Mouse (Mus musculus) kidney, postnatal 14 days (tissue): ENCODE measurements around the gene Mmp28.

Experiments
- DNase-seq: peaks from one replicate; pipeline ENCODE4 v3.0.0; 2022; ENCODE audit warnings: mixed read lengths

Mmp28 gene

DNA sequence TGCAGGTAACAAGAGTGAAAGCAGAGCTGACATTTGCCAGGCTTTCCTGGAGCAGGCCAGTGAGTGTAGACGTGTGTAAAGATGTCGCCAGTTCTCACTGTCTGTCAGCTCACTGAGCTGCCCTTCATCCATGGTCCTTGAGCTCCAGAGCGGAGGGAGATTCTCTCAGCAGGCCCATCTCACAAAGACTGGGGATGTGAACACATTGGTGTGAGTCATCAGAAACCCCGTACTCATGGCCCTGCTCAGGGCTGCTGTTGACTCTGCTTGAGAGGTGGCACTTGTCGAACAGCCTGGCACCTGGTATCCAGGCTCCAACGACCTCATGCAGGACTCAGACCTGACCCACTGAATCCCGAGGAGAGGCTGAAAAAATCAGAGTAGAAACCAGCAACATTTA lies 59.1 kb downstream of the Mmp28 start:
- no peak for DNase-seq

DNA sequence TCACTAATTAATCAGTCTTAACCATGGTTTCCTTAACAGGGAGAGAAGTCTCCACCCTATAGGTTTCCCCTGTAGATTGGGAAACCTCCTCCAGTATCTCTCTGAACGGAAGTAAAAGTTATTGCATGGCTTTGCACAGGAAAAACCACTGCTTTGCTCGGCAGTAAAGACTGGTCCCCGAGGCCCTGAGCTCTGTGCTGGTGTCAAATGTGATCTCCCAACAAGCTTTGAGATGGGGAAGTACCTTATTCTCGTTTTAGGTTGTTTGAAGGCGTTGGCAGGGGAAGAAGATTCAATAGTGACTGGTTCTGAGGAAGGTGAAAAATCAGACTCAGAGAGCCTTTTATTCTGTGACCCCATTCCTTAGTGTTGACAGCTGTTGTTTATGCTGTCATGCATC lies 64.1 kb downstream of the Mmp28 start:
- no peak for DNase-seq

DNA sequence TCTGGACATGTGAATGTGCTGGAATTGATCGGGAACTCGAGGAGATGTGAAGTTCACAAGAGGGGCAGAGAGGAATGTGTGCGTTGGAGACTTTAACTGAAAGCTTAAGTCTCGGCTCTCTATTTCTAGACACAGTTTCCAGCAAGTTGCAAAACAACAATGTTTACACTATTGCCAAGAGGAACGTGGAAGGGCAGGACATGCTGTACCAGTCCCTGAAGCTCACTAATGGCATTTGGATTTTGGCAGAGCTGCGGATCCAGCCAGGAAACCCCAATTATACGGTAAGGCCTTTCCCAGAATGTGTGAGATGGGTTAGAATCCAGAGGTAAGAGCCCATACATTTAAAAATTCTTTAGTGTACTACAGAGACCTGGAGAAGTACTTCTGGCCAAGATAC lies 65.2 kb downstream of the Mmp28 start:
- DNase-seq, result no peak

DNA sequence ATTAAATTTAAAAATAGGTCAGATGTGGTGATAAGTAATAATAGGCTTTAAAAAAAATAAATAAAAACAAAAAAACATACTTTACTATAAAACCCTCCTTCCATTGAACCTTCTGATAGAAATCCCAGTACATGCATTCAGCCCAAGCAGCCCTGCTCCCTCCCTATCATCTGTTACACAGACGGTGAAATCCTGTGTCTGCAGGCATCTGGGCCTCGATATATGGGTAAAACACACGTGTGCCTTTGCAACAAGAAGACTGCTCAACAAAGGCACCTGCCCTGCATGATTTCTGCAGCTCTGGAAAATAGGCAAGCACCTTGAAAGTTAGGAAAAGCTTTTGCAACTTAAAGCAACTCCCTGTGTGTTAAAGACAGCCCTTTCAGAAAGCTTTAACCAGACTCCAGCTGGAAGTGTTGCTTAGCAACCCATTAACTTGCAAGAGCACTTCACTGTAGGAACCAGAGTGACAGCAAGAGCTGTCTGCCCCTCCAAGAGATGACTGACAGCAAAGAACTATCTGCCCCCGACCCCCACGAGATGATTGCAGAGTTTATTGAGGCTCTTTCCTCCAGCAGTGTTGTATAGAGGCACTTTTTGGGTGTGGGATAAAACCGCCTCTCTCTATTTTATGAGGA lies 68.0 kb downstream of the Mmp28 start:
- no peak for DNase-seq

DNA sequence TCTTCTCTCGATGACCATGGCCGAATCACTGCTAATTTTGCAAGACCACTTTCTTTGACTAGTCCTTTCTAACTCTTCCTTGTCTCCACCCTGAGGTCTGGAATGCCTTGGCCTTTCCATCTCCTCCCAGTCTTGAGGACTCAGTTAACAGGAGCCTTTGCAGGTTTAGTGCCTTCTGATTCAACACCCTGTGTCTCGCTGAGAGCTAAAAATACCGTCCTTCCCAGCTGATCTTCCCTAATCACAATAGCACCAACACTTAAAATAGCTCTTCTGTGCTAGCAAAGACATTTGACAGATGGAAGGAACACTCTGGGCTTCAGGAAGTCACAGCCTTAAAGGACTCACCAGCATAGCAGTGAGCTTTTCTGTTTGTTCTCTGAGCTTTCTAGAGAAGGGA lies 69.8 kb downstream of the Mmp28 start:
- DNase-seq, result no peak
